Mouse (Mus musculus) small intestine, adult 2 months (tissue): Measurements from ENCODE around the gene Nkx3-2. TPM values are rescaled to one million over a fixed set of nuclear protein-coding genes. Genes with fewer than 3 reads are reported as not detected.

Experiments used
- H3K27ac ChIP-seq: fragments of 200-500 bp; 2 replicates; pipeline ENCODE4 v1.5.1; 2012; ENCODE audit warnings: low read depth, low read length, control low read depth, inconsistent platforms; ENCODE audit not compliant: insufficient read depth
- H3K27me3 ChIP-seq: fragments of 200-500 bp; 2 replicates; pipeline ENCODE4 v1.6.1; 2012; ENCODE audit warnings: mild to moderate bottlenecking, moderate library complexity, low read length, inconsistent platforms; ENCODE audit not compliant: control insufficient read depth, insufficient read depth
- H3K36me3 ChIP-seq: fragments of 200-500 bp; 2 replicates; pipeline ENCODE4 v1.6.1; 2012; ENCODE audit warnings: mild to moderate bottlenecking, low read length, control low read depth, inconsistent platforms; ENCODE audit not compliant: control insufficient read depth, insufficient read depth
- H3K4me1 ChIP-seq: fragments of 200-500 bp; 2 replicates; pipeline ENCODE4 v1.6.1; 2012; ENCODE audit warnings: low read length, inconsistent platforms, mixed read lengths; ENCODE audit not compliant: control insufficient read depth, insufficient read depth, insufficient read length
- H3K4me3 ChIP-seq: fragments of 200-500 bp; 2 replicates; pipeline ENCODE4 v1.5.1; 2012; ENCODE audit warnings: low read depth, mild to moderate bottlenecking, control low read depth, inconsistent platforms, low read length, moderate library complexity
- CTCF ChIP-seq: fragments of 200-500 bp; IDR thresholded peaks from 2 replicates; pipeline ENCODE4 v1.5.1; 2012; ENCODE audit warnings: low read depth, mild to moderate bottlenecking, control low read depth, inconsistent platforms, low read length, moderate library complexity, mixed read lengths; ENCODE audit not compliant: insufficient replicate concordance, insufficient read length; ENCODE audit errors: extremely low read depth
- POLR2A ChIP-seq: fragments of 200-500 bp; IDR thresholded peaks from 2 replicates; pipeline ENCODE4 v1.6.1; 2012; ENCODE audit warnings: low read depth, mild to moderate bottlenecking, control low read depth, inconsistent platforms, low read length, moderate library complexity
- WGBS: fragments of 180-500 bp; shearing (Covaris S2); methylation state at CpG from one replicate; pipeline ENCODE4 v1.1.7; 2018; 5-methylcytosine and 5-hydroxymethylcytosine counted together
- polyA plus RNA-seq: library from polyadenylated mRNA; depleted of rRNA; stranded (reverse); fragments of >200 nt; gene quantifications from 2 replicates; pipeline ENCODE4 v1.2.3, GENCODE M21; 2012

The Nkx3-2 gene
- polyA plus RNA-seq, 1 experiment = 1.7 TPM

DNA sequence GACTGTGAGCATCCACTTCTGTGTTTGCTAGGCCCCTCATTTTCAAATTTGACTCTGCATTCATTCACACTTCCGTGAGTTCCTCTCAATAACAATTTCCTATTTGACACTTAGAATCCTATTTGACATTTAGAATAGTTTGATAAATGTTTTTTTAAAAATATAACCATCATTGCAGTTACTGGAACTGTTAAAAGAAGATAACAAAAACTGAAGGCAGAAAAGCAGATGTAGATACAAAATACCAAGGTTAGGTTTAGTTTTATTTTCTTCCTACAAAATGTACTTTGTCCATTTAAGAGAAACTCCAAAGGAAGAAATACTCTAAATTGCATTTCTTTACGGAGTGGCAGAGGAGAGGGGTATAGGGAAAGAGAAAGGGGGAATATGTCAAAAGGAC, 37.3 kb upstream of the Nkx3-2 start:
- no peak overlapping the region for H3K27ac ChIP-seq
- no peak overlapping the region for H3K4me3 ChIP-seq
- H3K27me3 ChIP-seq = no peaks in the 10 kb centered on the region
- WGBS = 93% methylated on average over 2 of the region's 2 CpGs
- TF ChIP-seq POLR2A (no peak), CTCF (no peak)
- peaks cover 33% of the 10 kb centered on the region for H3K36me3 ChIP-seq
- H3K4me1 ChIP-seq = no peaks in the 10 kb centered on the region

GRCm38 (mm10) chr5:41794434-41794833, 30.1 kb upstream of the Nkx3-2 start:
- TF ChIP-seq CTCF (no peak), POLR2A (no peak)
- H3K27me3 ChIP-seq = no peaks in the 10 kb centered on the region
- H3K4me3 ChIP-seq = no peak overlapping the region
- H3K36me3 ChIP-seq = peaks cover 53% of the 10 kb centered on the region
- H3K27ac ChIP-seq = no peak overlapping the region
- H3K4me1 ChIP-seq = no peaks in the 10 kb centered on the region

DNA sequence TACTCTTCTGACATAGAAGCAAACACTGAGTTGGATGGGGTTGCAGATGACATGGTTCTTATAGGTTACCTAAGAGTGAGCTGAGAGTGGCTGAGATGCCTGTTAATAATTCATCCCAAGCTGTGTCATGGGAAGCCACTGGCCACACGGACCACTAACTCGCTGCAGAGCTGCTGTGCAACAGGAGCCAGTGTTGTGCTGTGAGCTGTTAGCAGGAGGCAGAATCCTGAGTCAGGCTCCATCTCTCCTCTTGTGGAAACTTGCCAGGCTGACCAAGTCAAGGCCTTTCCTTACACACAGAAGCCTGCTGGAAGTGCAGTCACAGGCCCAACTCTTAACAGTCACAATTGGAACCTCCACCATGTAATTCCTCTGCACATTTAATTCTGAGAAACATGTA, 26.2 kb upstream of the Nkx3-2 start:
- Histone ChIP-seq H3K4me3 (no peak overlapping the region), H3K27ac (no peak overlapping the region), H3K36me3 (peaks cover 58% of the 10 kb centered on the region), H3K4me1 (no peaks in the 10 kb centered on the region), H3K27me3 (no peaks in the 10 kb centered on the region)
- 80% methylated on average over 2 of the region's 2 CpGs for WGBS
- TF ChIP-seq CTCF (no peak), POLR2A (no peak)

DNA sequence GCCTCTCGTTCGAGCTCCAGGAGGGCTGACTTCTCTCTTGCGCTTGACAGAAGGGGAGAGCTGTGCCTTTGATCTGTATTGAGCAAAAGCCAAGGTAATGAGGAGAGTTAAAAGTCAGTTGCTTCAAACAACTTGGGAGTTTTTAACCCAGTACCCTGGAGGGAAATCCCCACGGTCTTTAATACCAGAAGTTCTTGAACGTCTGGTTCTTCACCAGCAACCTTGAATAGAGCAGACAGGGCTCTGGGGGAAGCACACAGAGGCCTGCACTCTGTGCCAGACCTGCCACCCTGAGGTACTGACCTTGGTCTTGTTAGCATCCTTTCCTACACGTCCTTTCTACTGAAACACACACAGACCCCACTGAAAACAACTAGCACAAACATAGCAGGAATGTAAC, 24.6 kb upstream of the Nkx3-2 start:
- Histone ChIP-seq H3K4me1 (no peaks in the 10 kb centered on the region), H3K4me3 (no peak overlapping the region), H3K27me3 (no peaks in the 10 kb centered on the region), H3K27ac (no peak overlapping the region), H3K36me3 (peaks cover 49% of the 10 kb centered on the region)
- 79% methylated on average over 6 of the region's 6 CpGs for WGBS
- TF ChIP-seq CTCF (no peak), POLR2A (no peak)

- Histone ChIP-seq H3K27me3 (no peaks in the 10 kb centered on the region), H3K36me3 (peaks cover 5% of the 10 kb centered on the region), H3K4me3 (no peak overlapping the region), H3K4me1 (no peaks in the 10 kb centered on the region), H3K27ac (no peak overlapping the region)
- TF ChIP-seq POLR2A = no peak
- TF ChIP-seq CTCF = no peak
- 87% methylated on average over 5 of the region's 5 CpGs for WGBS
Measured at GRCm38 (mm10) chr5:41781890-41782289, 17.6 kb upstream of the Nkx3-2 start.

- H3K36me3 ChIP-seq = no peaks in the 10 kb centered on the region
- no peaks in the 10 kb centered on the region for H3K4me1 ChIP-seq
- H3K27ac ChIP-seq = no peak overlapping the region
- WGBS = 75% methylated on average over 3 of the region's 3 CpGs
- H3K27me3 ChIP-seq = no peaks in the 10 kb centered on the region
- H3K4me3 ChIP-seq = no peak overlapping the region
- no peak for TF ChIP-seq POLR2A
- TF ChIP-seq CTCF = no peak
Measured at GRCm38 (mm10) chr5:41780026-41780425, 15.7 kb upstream of the Nkx3-2 start.

DNA sequence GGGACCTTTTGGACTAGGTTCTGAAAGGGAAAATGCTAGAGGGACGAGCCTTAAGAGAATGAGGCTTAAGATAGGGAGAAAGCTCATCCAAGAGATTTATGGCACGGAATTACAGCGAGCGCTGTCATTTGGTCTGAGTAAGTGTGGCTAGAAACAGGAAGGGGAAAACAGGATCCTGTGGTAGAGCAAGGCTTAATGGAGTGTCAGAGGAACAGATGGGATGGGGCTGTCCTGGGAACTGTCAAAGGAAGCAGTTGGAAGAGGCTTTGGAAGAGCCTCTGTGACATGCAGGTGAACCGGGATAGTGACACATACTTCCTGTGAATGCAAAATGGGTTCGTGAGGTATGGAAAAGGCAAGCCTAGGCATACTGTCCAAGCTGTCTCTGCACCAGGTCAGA, 11.4 kb upstream of the Nkx3-2 start:
- 50% methylated on average over 6 of the region's 6 CpGs for WGBS
- H3K27me3 ChIP-seq = no peaks in the 10 kb centered on the region
- H3K4me3 ChIP-seq = no peak overlapping the region
- TF ChIP-seq POLR2A = no peak
- TF ChIP-seq CTCF = no peak
- no peaks in the 10 kb centered on the region for H3K36me3 ChIP-seq
- H3K4me1 ChIP-seq = no peaks in the 10 kb centered on the region
- H3K27ac ChIP-seq = no peak overlapping the region

GRCm38 (mm10) chr5:41775273-41775672, 11.0 kb upstream of the Nkx3-2 start:
- TF ChIP-seq CTCF (no peak), POLR2A (no peak)
- no peaks in the 10 kb centered on the region for H3K36me3 ChIP-seq
- no peaks in the 10 kb centered on the region for H3K27me3 ChIP-seq
- no peak overlapping the region for H3K27ac ChIP-seq
- H3K4me1 ChIP-seq = no peaks in the 10 kb centered on the region
- 71% methylated on average over 3 of the region's 3 CpGs for WGBS
- H3K4me3 ChIP-seq = no peak overlapping the region
